Mouse (Mus musculus): ENCODE measurements around the gene Adam11. TPM values are rescaled to one million over a fixed set of nuclear protein-coding genes. Genes with fewer than 3 reads are reported as not detected.

Gene Adam11
- polyA plus RNA-seq, 1 experiment, result not detected

GRCm38 (mm10) chr11:102748381-102748780, 12.9 kb upstream of the Adam11 start:
- TF ChIP-seq CTCF (IDR thresholded peaks at IDR 0.05; ENCODE audit: insufficient read depth, low read depth, low read length), result no peak
- no peak for TF ChIP-seq POLR2A (IDR thresholded peaks at IDR 0.05; ENCODE audit: insufficient read depth, low read depth, low read length)
- Histone ChIP-seq H3K4me3 (ENCODE audit: insufficient read depth, low read depth, low read length) (no peak overlapping the region), H3K4me1 (ENCODE audit: control insufficient read depth, insufficient read depth, low read length) (no peaks in the 10 kb centered on the region), H3K27ac (ENCODE audit: insufficient read depth, low read depth, low read length) (no peak overlapping the region)
- WGBS, result 60% methylated on average over 4 of the region's 4 CpGs

- H3K27ac ChIP-seq (ENCODE audit: insufficient read depth, low read depth, low read length), result no peak overlapping the region
- H3K4me1 ChIP-seq (ENCODE audit: control insufficient read depth, insufficient read depth, low read length), result peaks cover 8% of the 10 kb centered on the region
- 92% methylated on average over 2 of the region's 2 CpGs for WGBS
- no peak overlapping the region for H3K4me3 ChIP-seq (ENCODE audit: insufficient read depth, low read depth, low read length)
- TF ChIP-seq POLR2A (IDR thresholded peaks at IDR 0.05; ENCODE audit: insufficient read depth, low read depth, low read length), result no peak
- TF ChIP-seq CTCF (IDR thresholded peaks at IDR 0.05; ENCODE audit: insufficient read depth, low read depth, low read length), result no peak
Observed at GRCm38 (mm10) chr11:102749712-102750111, 11.5 kb upstream of the Adam11 start.

GRCm38 (mm10) chr11:102752896-102753590, 8.2 kb upstream of the Adam11 start:
- Histone ChIP-seq H3K4me1 (ENCODE audit: control insufficient read depth, insufficient read depth, low read length) (peaks cover 8% of the 10 kb centered on the region), H3K4me3 (ENCODE audit: insufficient read depth, low read depth, low read length) (no peak overlapping the region), H3K27ac (ENCODE audit: insufficient read depth, low read depth, low read length) (no peak overlapping the region)
- TF ChIP-seq CTCF (IDR thresholded peaks at IDR 0.05; ENCODE audit: insufficient read depth, low read depth, low read length) (no peak), POLR2A (IDR thresholded peaks at IDR 0.05; ENCODE audit: insufficient read depth, low read depth, low read length) (no peak)
- 81% methylated on average over 13 of the region's 13 CpGs for WGBS

- WGBS, result 49% methylated on average over 18 of the region's 18 CpGs
- Histone ChIP-seq H3K27ac (ENCODE audit: insufficient read depth, low read depth, low read length) (no peak overlapping the region), H3K4me1 (ENCODE audit: control insufficient read depth, insufficient read depth, low read length) (peaks cover 8% of the 10 kb centered on the region), H3K4me3 (ENCODE audit: insufficient read depth, low read depth, low read length) (no peak overlapping the region)
- TF ChIP-seq CTCF (IDR thresholded peaks at IDR 0.05; ENCODE audit: insufficient read depth, low read depth, low read length), result no peak
- no peak for TF ChIP-seq POLR2A (IDR thresholded peaks at IDR 0.05; ENCODE audit: insufficient read depth, low read depth, low read length)
Observed at GRCm38 (mm10) chr11:102753591-102754324, 7.5 kb upstream of the Adam11 start.

- TF ChIP-seq CTCF (IDR thresholded peaks at IDR 0.05; ENCODE audit: insufficient read depth, low read depth, low read length), result no peak
- TF ChIP-seq POLR2A (IDR thresholded peaks at IDR 0.05; ENCODE audit: insufficient read depth, low read depth, low read length), result no peak
- WGBS, result 38% methylated on average over 4 of the region's 4 CpGs
- Histone ChIP-seq H3K27ac (ENCODE audit: insufficient read depth, low read depth, low read length) (no peak overlapping the region), H3K4me3 (ENCODE audit: insufficient read depth, low read depth, low read length) (no peak overlapping the region), H3K4me1 (ENCODE audit: control insufficient read depth, insufficient read depth, low read length) (peaks cover 8% of the 10 kb centered on the region)
Observed at GRCm38 (mm10) chr11:102754416-102754815, 6.8 kb upstream of the Adam11 start.

- Histone ChIP-seq H3K4me3 (ENCODE audit: insufficient read depth, low read depth, low read length) (no peak overlapping the region), H3K4me1 (ENCODE audit: control insufficient read depth, insufficient read depth, low read length) (peaks cover 8% of the 10 kb centered on the region), H3K27ac (ENCODE audit: insufficient read depth, low read depth, low read length) (no peak overlapping the region)
- 87% methylated on average over 7 of the region's 7 CpGs for WGBS
- TF ChIP-seq CTCF (IDR thresholded peaks at IDR 0.05; ENCODE audit: insufficient read depth, low read depth, low read length) (no peak), POLR2A (IDR thresholded peaks at IDR 0.05; ENCODE audit: insufficient read depth, low read depth, low read length) (no peak)
Observed at GRCm38 (mm10) chr11:102755391-102755790, 5.8 kb upstream of the Adam11 start.

GRCm38 (mm10) chr11:102758977-102759376, 2.3 kb upstream of the Adam11 start:
- no peak for TF ChIP-seq CTCF (IDR thresholded peaks at IDR 0.05; ENCODE audit: insufficient read depth, low read depth, low read length)
- no peak for TF ChIP-seq POLR2A (IDR thresholded peaks at IDR 0.05; ENCODE audit: insufficient read depth, low read depth, low read length)
- H3K4me3 ChIP-seq (ENCODE audit: insufficient read depth, low read depth, low read length), result no peak overlapping the region
- H3K4me1 ChIP-seq (ENCODE audit: control insufficient read depth, insufficient read depth, low read length), result peaks cover 25% of the 10 kb centered on the region
- WGBS, result 95% methylated on average over 2 of the region's 2 CpGs
- no peak overlapping the region for H3K27ac ChIP-seq (ENCODE audit: insufficient read depth, low read depth, low read length)

GRCm38 (mm10) chr11:102760805-102761308, 382 bp upstream of the Adam11 start:
- Histone ChIP-seq H3K4me3 (ENCODE audit: insufficient read depth, low read depth, low read length) (peak overlapping the region; percentile 72), H3K27ac (ENCODE audit: insufficient read depth, low read depth, low read length) (no peak overlapping the region), H3K4me1 (ENCODE audit: control insufficient read depth, insufficient read depth, low read length) (peaks cover 24% of the 10 kb centered on the region)
- WGBS, result 44% methylated on average over 6 of the region's 6 CpGs
- TF ChIP-seq CTCF (IDR thresholded peaks at IDR 0.05; ENCODE audit: insufficient read depth, low read depth, low read length) (no peak), POLR2A (IDR thresholded peaks at IDR 0.05; ENCODE audit: insufficient read depth, low read depth, low read length) (no peak)

- H3K27ac ChIP-seq (ENCODE audit: insufficient read depth, low read depth, low read length), result no peak overlapping the region
Observed at GRCm38 (mm10) chr11:102762248-102762647, 1.0 kb downstream of the Adam11 start.

More at GRCm38 (mm10) chr11:102762248-102762647, 1.0 kb downstream of the Adam11 start:
- Histone ChIP-seq H3K4me1 (ENCODE audit: control insufficient read depth, insufficient read depth, low read length) (peaks cover 28% of the 10 kb centered on the region), H3K4me3 (ENCODE audit: insufficient read depth, low read depth, low read length) (peak overlapping the region; percentile 72)
- TF ChIP-seq POLR2A (IDR thresholded peaks at IDR 0.05; ENCODE audit: insufficient read depth, low read depth, low read length) (no peak), CTCF (IDR thresholded peaks at IDR 0.05; ENCODE audit: insufficient read depth, low read depth, low read length) (no peak)
- 29% methylated on average over 15 of the region's 15 CpGs for WGBS
